Mouse (Mus musculus): ENCODE data around the gene Atxn2.

- TF ChIP-seq CTCF (IDR thresholded peaks at IDR 0.05; ENCODE audit: low read depth) (no peak), EP300 (IDR thresholded peaks at IDR 0.05; ENCODE audit: low read depth) (no peak)
Measured at GRCm38 (mm10) chr5:121721841-121722240, 10.7 kb downstream of the Atxn2 start.
